Mouse (Mus musculus): ENCODE measurements around the gene Syn3. TPM values are rescaled to one million over a fixed set of nuclear protein-coding genes. Genes with fewer than 3 reads are reported as not detected.

Gene Syn3
- total and polyA plus RNA-seq, 2 experiments from 2014 or later, result 18.3 to 67.4 TPM

GRCm38 (mm10) chr10:86322006-86322405, 176.7 kb downstream of the Syn3 start:
- H3K9me3 ChIP-seq (ENCODE audit: low read length), result no peaks in the 10 kb centered on the region
- no peak for TF ChIP-seq CTCF (IDR thresholded peaks at IDR 0.05; ENCODE audit: low read depth)
- 57% methylated on average over 1 of the region's 1 CpGs for WGBS
- no peak overlapping the region for H3K4me3 ChIP-seq (ENCODE audit: low read length)
- no peaks in the 10 kb centered on the region for H3K27me3 ChIP-seq (ENCODE audit: insufficient read depth, low read length)
- peak overlapping the region; percentile 18; the same call in 1 of the 2 replicates for H3K27ac ChIP-seq
- H3K4me1 ChIP-seq (ENCODE audit: insufficient read depth, low read length), result peaks cover 19% of the 10 kb centered on the region
- ATAC-seq (no peak), DNase-seq (ENCODE audit: low spot score) (no peak)
- H3K9ac ChIP-seq (replicated peaks; ENCODE audit: low read length), result no peak overlapping the region
- no peak overlapping the region for H3K4me2 ChIP-seq (ENCODE audit: low read depth, low read length)
- no peaks in the 10 kb centered on the region; the same call in 1 of the 2 replicates for H3K36me3 ChIP-seq (ENCODE audit: insufficient read depth, low read length)

- DNase-seq (ENCODE audit: low spot score) (peak; percentile 38), ATAC-seq (0 out of 2 replicates have a peak, but pooled peaks have one; percentile 13)
- no peak overlapping the region for H3K4me3 ChIP-seq (ENCODE audit: low read length)
- no peak overlapping the region for H3K9ac ChIP-seq (replicated peaks; ENCODE audit: low read length)
- no peaks in the 10 kb centered on the region for H3K9me3 ChIP-seq (ENCODE audit: low read length)
- H3K27me3 ChIP-seq (ENCODE audit: insufficient read depth, low read length), result no peaks in the 10 kb centered on the region
- WGBS, result 64% methylated on average over 8 of the region's 8 CpGs
- H3K4me1 ChIP-seq (ENCODE audit: insufficient read depth, low read length), result peaks cover 22% of the 10 kb centered on the region
- no peak for TF ChIP-seq CTCF (IDR thresholded peaks at IDR 0.05; ENCODE audit: low read depth)
- no peak overlapping the region for H3K4me2 ChIP-seq (ENCODE audit: low read depth, low read length)
- peak overlapping the region; percentile 69 for H3K27ac ChIP-seq
- no peaks in the 10 kb centered on the region for H3K36me3 ChIP-seq (ENCODE audit: insufficient read depth, low read length)
Measured at GRCm38 (mm10) chr10:86321194-86321593, 177.5 kb downstream of the Syn3 start.

DNA sequence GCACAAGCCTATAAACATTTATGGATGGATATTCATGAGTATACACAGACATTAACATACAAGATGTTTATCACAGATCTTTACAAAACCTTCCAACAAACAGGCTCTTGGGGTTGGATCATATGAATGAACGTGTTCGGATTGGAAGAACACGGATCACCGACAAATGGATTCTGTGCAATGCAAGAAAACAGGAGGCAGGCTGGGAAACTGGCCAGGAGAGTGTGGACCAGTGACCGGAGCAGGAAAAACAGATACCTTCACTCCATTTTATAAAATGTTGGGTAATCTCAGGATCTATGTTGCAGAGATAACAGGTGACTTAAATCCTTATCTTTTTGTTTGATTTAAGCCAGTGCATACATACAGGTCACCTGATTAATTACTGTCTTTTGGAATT, 178.5 kb downstream of the Syn3 start:
- ATAC-seq, result no peak
- H3K27ac ChIP-seq, result no peak overlapping the region
- 52% methylated on average over 5 of the region's 5 CpGs for WGBS
- TF ChIP-seq CTCF (IDR thresholded peaks at IDR 0.05; ENCODE audit: low read depth), result no peak
- H3K4me1 ChIP-seq (ENCODE audit: insufficient read depth, low read length), result peaks cover 24% of the 10 kb centered on the region
- H3K9me3 ChIP-seq (ENCODE audit: low read length), result no peaks in the 10 kb centered on the region
- no peaks in the 10 kb centered on the region for H3K36me3 ChIP-seq (ENCODE audit: insufficient read depth, low read length)
- no peak overlapping the region for H3K4me3 ChIP-seq (ENCODE audit: low read length)
- no peak for DNase-seq (ENCODE audit: low spot score)
- H3K9ac ChIP-seq (replicated peaks; ENCODE audit: low read length), result no peak overlapping the region
- H3K4me2 ChIP-seq (ENCODE audit: low read depth, low read length), result no peak overlapping the region
- H3K27me3 ChIP-seq (ENCODE audit: insufficient read depth, low read length), result no peaks in the 10 kb centered on the region

DNA sequence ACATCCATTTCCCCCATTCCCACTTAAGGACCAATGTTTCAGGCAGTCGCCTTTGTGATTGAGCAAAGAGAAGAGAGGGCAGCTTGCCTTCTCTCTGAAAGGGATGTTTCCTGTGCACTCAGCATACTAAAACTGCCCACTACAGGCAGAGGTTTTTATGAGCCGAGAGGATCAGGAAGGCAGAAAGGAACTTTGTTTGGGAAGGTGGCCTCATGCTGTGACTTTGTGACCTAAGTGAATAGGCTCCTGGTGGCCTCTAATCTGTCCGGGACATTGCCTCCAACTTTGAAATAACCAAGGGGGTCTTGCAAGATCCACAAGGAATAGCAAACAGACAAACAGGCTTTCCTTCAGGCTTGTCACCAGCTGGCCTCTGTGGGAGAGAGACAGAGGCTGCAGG, 179.2 kb downstream of the Syn3 start:
- Histone ChIP-seq H3K27me3 (ENCODE audit: insufficient read depth, low read length) (no peaks in the 10 kb centered on the region), H3K27ac (peak overlapping the region; percentile 60; the same call in 1 of the 2 replicates), H3K9ac (replicated peaks; ENCODE audit: low read length) (no peak overlapping the region), H3K4me1 (ENCODE audit: insufficient read depth, low read length) (peaks cover 24% of the 10 kb centered on the region), H3K36me3 (ENCODE audit: insufficient read depth, low read length) (no peaks in the 10 kb centered on the region), H3K4me2 (ENCODE audit: low read depth, low read length) (no peak overlapping the region), H3K9me3 (ENCODE audit: low read length) (no peaks in the 10 kb centered on the region), H3K4me3 (ENCODE audit: low read length) (no peak overlapping the region)
- WGBS, result 15% methylated on average over 3 of the region's 3 CpGs
- no peak for DNase-seq (ENCODE audit: low spot score)
- no peak for ATAC-seq
- TF ChIP-seq CTCF (IDR thresholded peaks at IDR 0.05; ENCODE audit: low read depth), result 0 out of 2 replicates have a peak, but pooled peaks have one; percentile 3

- ATAC-seq (peak; percentile 19), DNase-seq (ENCODE audit: low spot score) (peak; percentile 74)
- H3K4me3 ChIP-seq (ENCODE audit: low read length), result no peak overlapping the region
- 53% methylated on average over 5 of the region's 5 CpGs for WGBS
- no peaks in the 10 kb centered on the region for H3K27me3 ChIP-seq (ENCODE audit: insufficient read depth, low read length)
- H3K9me3 ChIP-seq (ENCODE audit: low read length), result no peaks in the 10 kb centered on the region
- H3K9ac ChIP-seq (replicated peaks; ENCODE audit: low read length), result no peak overlapping the region
- no peaks in the 10 kb centered on the region for H3K36me3 ChIP-seq (ENCODE audit: insufficient read depth, low read length)
- TF ChIP-seq CTCF (IDR thresholded peaks at IDR 0.05; ENCODE audit: low read depth), result no peak
- H3K4me2 ChIP-seq (ENCODE audit: low read depth, low read length), result no peak overlapping the region
- peaks cover 24% of the 10 kb centered on the region for H3K4me1 ChIP-seq (ENCODE audit: insufficient read depth, low read length)
- H3K27ac ChIP-seq, result peak overlapping the region; percentile 60
Measured at GRCm38 (mm10) chr10:86318552-86319140, 180.1 kb downstream of the Syn3 start.

GRCm38 (mm10) chr10:86317633-86318032, 181.1 kb downstream of the Syn3 start:
- Histone ChIP-seq H3K4me3 (ENCODE audit: low read length) (no peak overlapping the region), H3K27ac (no peak overlapping the region; the same call in 1 of the 2 replicates), H3K9ac (replicated peaks; ENCODE audit: low read length) (no peak overlapping the region), H3K4me2 (ENCODE audit: low read depth, low read length) (no peak overlapping the region), H3K4me1 (ENCODE audit: insufficient read depth, low read length) (peaks cover 24% of the 10 kb centered on the region), H3K9me3 (ENCODE audit: low read length) (no peaks in the 10 kb centered on the region), H3K36me3 (ENCODE audit: insufficient read depth, low read length) (no peaks in the 10 kb centered on the region), H3K27me3 (ENCODE audit: insufficient read depth, low read length) (no peaks in the 10 kb centered on the region)
- DNase-seq (ENCODE audit: low spot score) (peak; percentile 64), ATAC-seq (peak; percentile 46; the same call in 1 of the 2 replicates)
- TF ChIP-seq CTCF (IDR thresholded peaks at IDR 0.05; ENCODE audit: low read depth), result no peak
- WGBS, result 56% methylated on average over 7 of the region's 7 CpGs

DNA sequence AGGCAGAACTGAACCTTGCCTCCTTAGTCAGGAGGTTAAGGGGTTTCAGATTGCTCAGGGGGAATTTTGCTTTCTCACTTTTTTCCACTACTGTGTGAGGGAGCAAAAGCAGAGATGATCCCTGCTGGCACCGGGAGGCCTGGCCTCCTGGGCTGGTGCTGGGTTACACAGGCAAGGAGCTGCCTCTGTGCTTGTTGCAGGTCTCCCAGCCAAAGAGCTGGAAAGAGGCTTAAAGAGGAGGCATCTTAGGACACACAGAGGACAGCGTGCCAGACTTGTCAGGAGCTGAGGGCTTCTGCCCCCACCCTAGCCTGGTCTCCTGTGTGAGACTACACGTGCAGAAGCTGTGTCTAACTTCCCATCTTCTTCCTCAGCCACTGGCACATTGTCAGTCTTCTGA, 183.2 kb downstream of the Syn3 start:
- 37% methylated on average over 3 of the region's 3 CpGs for WGBS

More for the DNA sequence above, 183.2 kb downstream of the Syn3 start:
- no peak overlapping the region for H3K4me3 ChIP-seq (ENCODE audit: low read length)
- no peaks in the 10 kb centered on the region for H3K27me3 ChIP-seq (ENCODE audit: insufficient read depth, low read length)
- no peaks in the 10 kb centered on the region for H3K36me3 ChIP-seq (ENCODE audit: insufficient read depth, low read length)
- peaks cover 24% of the 10 kb centered on the region for H3K4me1 ChIP-seq (ENCODE audit: insufficient read depth, low read length)
- H3K9me3 ChIP-seq (ENCODE audit: low read length), result no peaks in the 10 kb centered on the region
- no peak for DNase-seq (ENCODE audit: low spot score)
- no peak for ATAC-seq
- H3K4me2 ChIP-seq (ENCODE audit: low read depth, low read length), result no peak overlapping the region
- H3K9ac ChIP-seq (replicated peaks; ENCODE audit: low read length), result no peak overlapping the region
- H3K27ac ChIP-seq, result peak overlapping the region; percentile 29; the same call in 1 of the 2 replicates
- no peak for TF ChIP-seq CTCF (IDR thresholded peaks at IDR 0.05; ENCODE audit: low read depth)

All from hindbrain, postnatal 0 days (tissue).